In genomic region chr3:151366302-151366701, GRCm38 (mm10) we compare ENCODE assay signal across 13 mouse cellular contexts.
DNase-seq lines count a peak whose midpoint lies in the region; ATAC-seq and TF ChIP-seq lines count a peak whose summit lies in the region.
"Had no signal": no experiment of that assay in that cellular context is flagged by ENCODE, and none has a peak within 500 bp of the region (broad histone marks: within the 10 kb centered on the region; RNA-seq: fewer than 3 reads in every experiment).

No protein-coding gene starts in this region.

- H3K36me3 ChIP-seq in forebrain, embryonic 16.5 days (ENCODE audit: control insufficient read depth, insufficient read depth) = no peaks in the 10 kb centered on the region
- H3K36me3 ChIP-seq in midbrain, embryonic 15.5 days (replicated peaks) = no peaks in the 10 kb centered on the region
- no peaks in the 10 kb centered on the region for H3K36me3 ChIP-seq in intestine, postnatal 0 days (ENCODE audit: control insufficient read depth, insufficient read depth)
- H3K36me3 ChIP-seq in limb, embryonic 10.5 days = no peaks in the 10 kb centered on the region

- no peak overlapping the region; the same call in 1 of the 2 replicates for H3K9ac ChIP-seq in forebrain, embryonic 16.5 days (replicated peaks; ENCODE audit: low read depth, low read length)
- no peak overlapping the region for H3K9ac ChIP-seq in midbrain, embryonic 15.5 days
- H3K9ac ChIP-seq in intestine, postnatal 0 days (ENCODE audit: low read depth, low read length) = no peak overlapping the region
- H3K9ac ChIP-seq: lung, embryonic 14.5 days had no signal

- H3K4me2 ChIP-seq in forebrain, embryonic 16.5 days (ENCODE audit: low read length) = no peak overlapping the region
- H3K4me2 ChIP-seq in midbrain, embryonic 15.5 days = no peak overlapping the region
- H3K4me2 ChIP-seq in intestine, postnatal 0 days (replicated peaks; ENCODE audit: low read depth) = no peak overlapping the region
- H3K4me2 ChIP-seq: lung, embryonic 14.5 days had no signal

- no peak overlapping the region for H3K27ac ChIP-seq in forebrain, embryonic 16.5 days (ENCODE audit: low read length)
- H3K27ac ChIP-seq in midbrain, embryonic 15.5 days = no peak overlapping the region
- H3K27ac ChIP-seq in intestine, postnatal 0 days (ENCODE audit: low read depth, low read length) = no peak overlapping the region
- H3K27ac ChIP-seq in limb, embryonic 10.5 days = no peak overlapping the region

- DNase-seq in cerebellum, postnatal 36 days = peak; percentile 75 to 79
- DNase-seq in right cerebral cortex, adult 2 months (ENCODE audit: low spot score in 2 of 2) = no peak
- DNase-seq in thymus, postnatal 14 days = no peak
- DNase-seq in limb, embryonic 10.5 days (ENCODE audit: low spot score) = no peak
- DNase-seq: gastrocnemius, postnatal 25 days; kidney, postnatal 36 days; lung, embryonic 14.5 days; spleen, adult 18-20 months; thymus, adult 18-20 months had no signal

- peaks cover 12% of the 10 kb centered on the region for H3K4me1 ChIP-seq in forebrain, embryonic 16.5 days (replicated peaks; ENCODE audit: control insufficient read depth, insufficient read depth, low read length)
- peaks cover 8% of the 10 kb centered on the region; the same call in 1 of the 2 replicates for H3K4me1 ChIP-seq in midbrain, embryonic 15.5 days
- no peaks in the 10 kb centered on the region for H3K4me1 ChIP-seq in intestine, postnatal 0 days (replicated peaks; ENCODE audit: control insufficient read depth, insufficient read depth, low read length)
- H3K4me1 ChIP-seq in limb, embryonic 10.5 days = no peaks in the 10 kb centered on the region

- no peak overlapping the region for H3K4me3 ChIP-seq in forebrain, embryonic 16.5 days (replicated peaks; ENCODE audit: low read length)
- H3K4me3 ChIP-seq in midbrain, embryonic 15.5 days = no peak overlapping the region
- no peak overlapping the region for H3K4me3 ChIP-seq in intestine, postnatal 0 days (ENCODE audit: low read depth, low read length)
- no peak overlapping the region for H3K4me3 ChIP-seq in limb, embryonic 10.5 days

- WGBS in forebrain, embryonic 16.5 days = 7% methylated on average over 4 of the region's 4 CpGs
- 14% methylated on average over 4 of the region's 4 CpGs for WGBS in midbrain, embryonic 15.5 days
- WGBS in intestine, postnatal 0 days = 77% methylated on average over 4 of the region's 4 CpGs
- WGBS in limb, embryonic 10.5 days = 75% methylated on average over 4 of the region's 4 CpGs

- TF ChIP-seq CTCF in intestine, postnatal 0 days (IDR thresholded peaks at IDR 0.05; ENCODE audit: low read depth) = no peak

- no peaks in the 10 kb centered on the region for H3K9me3 ChIP-seq in forebrain, embryonic 16.5 days (ENCODE audit: control insufficient read depth, low read length)
- H3K9me3 ChIP-seq in midbrain, embryonic 15.5 days = no peaks in the 10 kb centered on the region
- no peaks in the 10 kb centered on the region for H3K9me3 ChIP-seq in intestine, postnatal 0 days (ENCODE audit: control insufficient read depth)
- H3K9me3 ChIP-seq in limb, embryonic 10.5 days (replicated peaks) = no peaks in the 10 kb centered on the region

- no peaks in the 10 kb centered on the region for H3K27me3 ChIP-seq in forebrain, embryonic 16.5 days (replicated peaks; ENCODE audit: control insufficient read depth, insufficient read depth, low read length)
- H3K27me3 ChIP-seq in midbrain, embryonic 15.5 days (replicated peaks) = no peaks in the 10 kb centered on the region
- no peaks in the 10 kb centered on the region for H3K27me3 ChIP-seq in intestine, postnatal 0 days (replicated peaks; ENCODE audit: control insufficient read depth, insufficient read depth, low read length)
- H3K27me3 ChIP-seq in limb, embryonic 10.5 days (ENCODE audit: low read depth, poor library complexity, severe bottlenecking) = no peaks in the 10 kb centered on the region

- peak; percentile 95 for ATAC-seq in cerebellum, adult (ENCODE audit: insufficient number of reproducible peaks, low FRiP score, low TSS enrichment)
- ATAC-seq in forebrain, embryonic 16.5 days = peak; percentile 94
- peak; percentile 86 for ATAC-seq in midbrain, embryonic 15.5 days (replicated peaks)
- ATAC-seq in intestine, postnatal 0 days = no peak

Comparison
In these comparisons a context has a peak if more than half of its experiments do, and no peak if none do; other contexts are left out.
1. DNase-seq: peak in cerebellum, postnatal 36 days (2 of 2); none in right cerebral cortex, adult 2 months (0 of 2), thymus, postnatal 14 days (single experiment) and limb, embryonic 10.5 days (single experiment).